Mouse (Mus musculus): Measurements from ENCODE around the gene Hcrt. TPM values are rescaled to one million over a fixed set of nuclear protein-coding genes. Genes with fewer than 3 reads are reported as not detected.

Gene Hcrt
- polyA plus RNA-seq, 2 experiments: not detected

DNA sequence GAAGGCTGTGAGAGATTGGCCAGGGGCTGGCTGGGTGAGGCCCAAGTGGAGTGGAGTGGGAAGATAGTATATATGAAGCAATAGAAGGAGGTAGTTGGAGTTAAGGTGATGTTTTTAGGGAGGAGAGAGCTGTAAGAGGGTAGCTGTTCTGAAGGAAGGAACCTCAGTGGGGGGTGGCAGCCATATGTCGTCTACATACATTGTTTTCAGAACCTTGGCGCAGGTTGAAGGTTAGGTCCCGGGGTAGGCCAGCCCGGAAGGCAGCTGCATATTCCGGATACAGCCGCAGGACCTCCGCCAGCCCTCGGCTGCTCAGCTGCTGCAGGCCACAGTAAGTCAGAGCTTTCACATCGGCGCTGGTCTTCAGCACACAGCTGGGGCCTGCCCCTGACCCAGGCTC, 16.2 kb downstream of the Hcrt start:
- H3K36me3 ChIP-seq (replicated peaks; ENCODE audit: control insufficient read depth, insufficient read depth, low read depth): no peaks in the 10 kb centered on the region
- TF ChIP-seq EP300 (IDR thresholded peaks at IDR 0.05; ENCODE audit: low read depth) (no peak), CTCF (IDR thresholded peaks at IDR 0.05; ENCODE audit: low read depth) (no peak)
- no peak overlapping the region for H3K27ac ChIP-seq
- DNase-seq (ENCODE audit: low read depth in 3 of 3, low spot score in 3 of 3) (no peak), ATAC-seq (ENCODE audit: insufficient read depth) (no peak)
- no peak overlapping the region for H3K4me2 ChIP-seq (ENCODE audit: low read depth)
- H3K9me3 ChIP-seq (ENCODE audit: control insufficient read depth, low read length): no peaks in the 10 kb centered on the region
- peaks cover 16% of the 10 kb centered on the region for H3K27me3 ChIP-seq (ENCODE audit: control insufficient read depth, insufficient read depth, low read length)
- H3K4me1 ChIP-seq (replicated peaks; ENCODE audit: control insufficient read depth in 2 of 2, insufficient read depth in 2 of 2, low read length in 1 of 2): 0 out of 4 replicates have a peak, but pooled peaks cover 0 to 5% of the 10 kb centered on the region in 2 experiments
- H3K4me3 ChIP-seq (ENCODE audit: insufficient read depth in 1 of 2, low read depth in 2 of 2, low read length in 2 of 2): no peak overlapping the region
- H3K9ac ChIP-seq (replicated peaks): no peak overlapping the region
- WGBS (ENCODE audit: insufficient replicate concordance): 84% methylated on average over 10 of the region's 10 CpGs

DNA sequence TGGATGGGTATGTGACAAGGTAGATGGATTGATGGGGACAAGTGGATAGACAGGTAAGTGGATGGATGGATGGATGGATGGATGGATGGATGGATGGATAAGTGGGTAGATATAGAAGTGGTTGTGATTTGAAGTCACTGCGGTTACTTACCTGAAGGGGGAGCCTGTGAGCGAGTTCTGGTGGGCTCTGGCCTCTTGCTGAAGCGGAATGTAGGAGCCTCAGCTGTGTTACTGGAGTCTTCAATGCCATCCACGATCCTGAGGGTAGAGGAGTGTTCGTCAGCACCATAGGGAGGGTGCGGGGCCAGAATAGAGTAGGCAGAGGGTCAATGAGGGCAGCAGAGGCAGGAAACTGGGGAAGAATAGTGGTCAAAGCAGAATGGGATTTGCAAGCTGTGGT, 17.6 kb downstream of the Hcrt start:
- Histone ChIP-seq H3K9me3 (ENCODE audit: control insufficient read depth, low read length) (no peaks in the 10 kb centered on the region), H3K4me1 (replicated peaks; ENCODE audit: control insufficient read depth in 2 of 2, insufficient read depth in 2 of 2, low read length in 1 of 2) (0 out of 4 replicates have a peak, but pooled peaks cover 0 to 5% of the 10 kb centered on the region in 2 experiments), H3K36me3 (replicated peaks; ENCODE audit: control insufficient read depth, insufficient read depth, low read depth) (no peaks in the 10 kb centered on the region), H3K4me2 (ENCODE audit: low read depth) (no peak overlapping the region), H3K27ac (no peak overlapping the region), H3K9ac (replicated peaks) (no peak overlapping the region), H3K4me3 (ENCODE audit: insufficient read depth in 1 of 2, low read depth in 2 of 2, low read length in 2 of 2) (no peak overlapping the region), H3K27me3 (ENCODE audit: control insufficient read depth, insufficient read depth, low read length) (peaks cover 13% of the 10 kb centered on the region)
- WGBS (ENCODE audit: insufficient replicate concordance): 12% methylated on average over 6 of the region's 6 CpGs
- peak; percentile 81 for TF ChIP-seq CTCF (IDR thresholded peaks at IDR 0.05; ENCODE audit: low read depth)
- TF ChIP-seq EP300 (IDR thresholded peaks at IDR 0.05; ENCODE audit: low read depth): no peak
- DNase-seq (ENCODE audit: low read depth in 3 of 3, low spot score in 3 of 3) (no peak), ATAC-seq (ENCODE audit: insufficient read depth) (peak; percentile 29; the same call in 1 of the 2 replicates)

DNA sequence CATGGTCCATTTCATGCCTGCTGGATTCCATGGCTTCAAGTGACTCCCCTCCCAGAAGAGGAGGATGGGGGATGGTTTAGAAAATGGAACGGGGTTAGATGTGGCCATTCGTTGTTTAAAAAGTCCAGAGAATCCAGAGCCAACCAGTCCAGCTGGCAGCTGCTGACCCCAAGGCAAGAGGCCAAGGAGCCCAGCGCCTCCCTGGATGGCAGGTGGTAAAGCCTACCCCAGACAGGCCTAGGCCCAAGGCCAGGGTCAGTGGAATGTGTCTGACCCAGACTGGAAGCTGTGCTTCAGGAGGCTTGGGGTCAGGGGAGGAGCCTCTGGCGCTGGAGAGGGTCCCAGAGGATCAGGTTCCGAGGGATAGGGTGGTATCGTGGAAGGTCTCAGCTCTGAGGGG, 21.4 kb downstream of the Hcrt start:
- Histone ChIP-seq H3K9me3 (ENCODE audit: control insufficient read depth, low read length) (no peaks in the 10 kb centered on the region), H3K4me2 (ENCODE audit: low read depth) (no peak overlapping the region), H3K4me1 (replicated peaks; ENCODE audit: control insufficient read depth in 2 of 2, insufficient read depth in 2 of 2, low read length in 1 of 2) (peaks cover 13 to 15% of the 10 kb centered on the region in 2 experiments), H3K27me3 (ENCODE audit: control insufficient read depth, insufficient read depth, low read length) (no peaks in the 10 kb centered on the region), H3K4me3 (ENCODE audit: insufficient read depth in 1 of 2, low read depth in 2 of 2, low read length in 2 of 2) (no peak overlapping the region), H3K36me3 (replicated peaks; ENCODE audit: control insufficient read depth, insufficient read depth, low read depth) (no peaks in the 10 kb centered on the region), H3K9ac (replicated peaks) (no peak overlapping the region), H3K27ac (no peak overlapping the region)
- 68% methylated on average over 6 of the region's 6 CpGs for WGBS (ENCODE audit: insufficient replicate concordance)
- ATAC-seq (ENCODE audit: insufficient read depth): no peak
- TF ChIP-seq EP300 (IDR thresholded peaks at IDR 0.05; ENCODE audit: low read depth): no peak
- DNase-seq (ENCODE audit: low read depth in 3 of 3, low spot score in 3 of 3): no peak

DNA sequence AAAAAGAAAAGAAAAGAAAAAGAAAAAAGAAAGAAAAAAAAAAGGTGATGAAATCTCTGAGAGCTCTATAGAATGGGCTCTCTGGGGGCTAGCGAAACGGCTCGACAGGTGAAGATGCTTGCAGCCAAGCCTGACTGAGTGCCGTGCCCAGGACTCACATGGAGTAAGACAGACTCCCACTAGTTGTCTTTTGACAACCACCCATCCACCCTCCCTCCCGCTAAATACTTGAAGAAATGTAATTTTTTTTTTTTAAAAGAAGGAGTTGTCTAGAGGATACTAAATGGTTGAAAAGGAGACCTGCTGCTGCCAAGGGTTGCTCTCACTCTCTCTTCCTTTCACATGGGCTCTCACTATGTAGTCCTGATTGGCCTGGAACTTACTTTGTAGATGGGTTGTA, 24.0 kb downstream of the Hcrt start:
- H3K4me1 ChIP-seq (replicated peaks; ENCODE audit: control insufficient read depth in 2 of 2, insufficient read depth in 2 of 2, low read length in 1 of 2): peaks cover 22 to 32% of the 10 kb centered on the region in 2 experiments
- TF ChIP-seq CTCF (IDR thresholded peaks at IDR 0.05; ENCODE audit: low read depth) (no peak), EP300 (IDR thresholded peaks at IDR 0.05; ENCODE audit: low read depth) (no peak)
- DNase-seq (ENCODE audit: low read depth in 3 of 3, low spot score in 3 of 3): no peak
- peaks cover 5% of the 10 kb centered on the region for H3K36me3 ChIP-seq (replicated peaks; ENCODE audit: control insufficient read depth, insufficient read depth, low read depth)
- no peak for ATAC-seq (ENCODE audit: insufficient read depth)
- H3K9me3 ChIP-seq (ENCODE audit: control insufficient read depth, low read length): no peaks in the 10 kb centered on the region
- no peaks in the 10 kb centered on the region for H3K27me3 ChIP-seq (ENCODE audit: control insufficient read depth, insufficient read depth, low read length)
- peak overlapping the region; percentile 63 for H3K4me2 ChIP-seq (ENCODE audit: low read depth)
- H3K9ac ChIP-seq (replicated peaks): peak overlapping the region; percentile 55
- peak overlapping the region; percentile 56 for H3K27ac ChIP-seq
- H3K4me3 ChIP-seq (ENCODE audit: insufficient read depth in 1 of 2, low read depth in 2 of 2, low read length in 2 of 2): peak overlapping the region; percentile 25 to 100; a peak in 3 of 4 replicates
- 29% methylated on average over 5 of the region's 5 CpGs for WGBS (ENCODE audit: insufficient replicate concordance)

DNA sequence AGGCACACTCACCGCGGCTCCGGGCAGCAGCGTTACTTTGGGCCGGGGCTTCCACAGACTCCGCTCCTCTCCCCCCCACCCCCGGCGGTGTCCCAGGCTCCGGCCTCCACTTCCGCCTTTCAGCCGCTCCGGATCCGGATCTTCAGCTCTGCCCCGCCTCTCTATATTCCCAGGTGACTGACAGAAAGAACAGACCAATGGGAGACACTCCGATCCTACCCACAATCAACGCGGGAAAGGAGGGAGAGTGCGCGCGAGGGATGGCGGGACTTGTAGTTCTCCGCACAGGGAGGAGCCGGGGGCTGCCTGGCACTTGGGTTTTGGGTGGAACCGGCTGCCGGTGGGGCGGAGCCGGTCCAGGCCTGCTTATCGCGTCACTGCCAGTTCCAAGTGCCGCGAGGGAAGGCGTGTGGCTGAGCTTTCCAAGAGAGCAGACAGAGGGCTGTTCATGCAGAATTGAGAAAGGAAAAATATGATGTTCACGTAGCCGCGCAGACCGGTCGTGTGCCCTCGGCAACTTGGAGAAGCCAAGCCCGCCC, 24.6 kb downstream of the Hcrt start, which contains the start of gene Rab5c:
Gene Rab5c (minus strand): TSS at position 150 of the 539 bp plus-strand sequence.
- H3K36me3 ChIP-seq (replicated peaks; ENCODE audit: control insufficient read depth, insufficient read depth, low read depth): peaks cover 11% of the 10 kb centered on the region
- under 1% methylated on average over 39 of the region's 39 CpGs for WGBS (ENCODE audit: insufficient replicate concordance)
- peaks cover 22 to 32% of the 10 kb centered on the region in 2 experiments for H3K4me1 ChIP-seq (replicated peaks; ENCODE audit: control insufficient read depth in 2 of 2, insufficient read depth in 2 of 2, low read length in 1 of 2)
- peak; percentile 100 for DNase-seq (ENCODE audit: low read depth in 3 of 3, low spot score in 3 of 3)
- H3K4me3 ChIP-seq (ENCODE audit: insufficient read depth in 1 of 2, low read depth in 2 of 2, low read length in 2 of 2): peak within 1 kb of the TSS; percentile 87 to 100
- H3K27ac ChIP-seq: peak within 1 kb of the TSS; percentile 79
- peak; percentile 35 for TF ChIP-seq CTCF (IDR thresholded peaks at IDR 0.05; ENCODE audit: low read depth)
- TF ChIP-seq EP300 (IDR thresholded peaks at IDR 0.05; ENCODE audit: low read depth): peak; percentile 70
- no peaks in the 10 kb centered on the region for H3K27me3 ChIP-seq (ENCODE audit: control insufficient read depth, insufficient read depth, low read length)
- peak within 1 kb of the TSS; percentile 96 for H3K4me2 ChIP-seq (ENCODE audit: low read depth)
- H3K9me3 ChIP-seq (ENCODE audit: control insufficient read depth, low read length): no peaks in the 10 kb centered on the region
- peak; percentile 96 for ATAC-seq (ENCODE audit: insufficient read depth)
- H3K9ac ChIP-seq (replicated peaks): peak within 1 kb of the TSS; percentile 100
